In the genomic region with DNA sequence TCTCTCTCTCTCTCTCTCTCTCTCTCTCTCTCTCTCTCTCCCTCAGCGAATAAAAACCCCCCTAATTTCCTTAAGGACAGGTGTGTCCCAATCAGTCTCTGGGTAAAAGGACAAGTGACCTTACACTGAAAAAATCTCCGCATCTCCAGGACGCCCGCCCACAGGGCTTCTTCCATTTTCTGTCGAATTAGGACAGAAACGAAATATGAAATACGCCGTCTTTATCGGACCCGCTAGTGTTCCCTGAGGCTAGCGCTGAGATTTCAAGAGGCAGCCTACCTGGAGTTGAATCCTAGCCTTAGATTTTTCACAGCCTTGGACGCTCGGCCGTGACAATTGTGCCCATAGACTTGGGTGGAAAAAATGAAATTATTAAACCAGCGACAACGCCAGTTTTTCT, we compare ENCODE assay signal across 8 mouse cellular contexts. TPM values are rescaled to one million over a fixed set of nuclear protein-coding genes. Genes with fewer than 3 reads are reported as not detected.
DNase-seq lines count a peak whose midpoint lies in the region; ATAC-seq lines count a peak whose summit lies in the region.

No protein-coding gene starts in this region.

- peaks cover 10% of the 10 kb centered on the region for H3K4me1 ChIP-seq in midbrain, embryonic 13.5 days (replicated peaks)

- H3K27me3 ChIP-seq in midbrain, embryonic 13.5 days: peaks cover 80% of the 10 kb centered on the region

- no peak overlapping the region for H3K27ac ChIP-seq in midbrain, embryonic 13.5 days

- no peaks in the 10 kb centered on the region for H3K9me3 ChIP-seq in midbrain, embryonic 13.5 days

- intact Hi-C loops in heart, postnatal 14 days (cut with DNase I): loop anchor here (5.0 kb wide), 2 partner anchors 129 to 176 kb away; a partner anchor contains a TSS

- ATAC-seq in midbrain, embryonic 13.5 days: no peak

- H3K9ac ChIP-seq in midbrain, embryonic 13.5 days (replicated peaks): no peak overlapping the region

- no peaks in the 10 kb centered on the region for H3K36me3 ChIP-seq in midbrain, embryonic 13.5 days

- H3K4me3 ChIP-seq in midbrain, embryonic 13.5 days (replicated peaks): peak overlapping the region; percentile 58

- peak; percentile 2 for DNase-seq in ovary, postnatal 14 days (ENCODE audit: low spot score)
- DNase-seq in ovary, postnatal 10 days (ENCODE audit: low spot score): no peak
- peak; percentile 30 for DNase-seq in embryo, embryonic 10.5 days (ENCODE audit: low spot score)
- peak; percentile 3 for DNase-seq in heart, postnatal 14 days
- peak; percentile 3 to 10 for DNase-seq in layer of hippocampus, postnatal 25 days (ENCODE audit: extremely low spot score in 1 of 2, low spot score in 1 of 2)
- DNase-seq in thymus, postnatal 36 days: peak; percentile 4 to 6
- no peak for DNase-seq in adrenal gland, postnatal 10 days

- WGBS in midbrain, embryonic 13.5 days: 23% methylated on average over 16 of the region's 16 CpGs

- H3K4me2 ChIP-seq in midbrain, embryonic 13.5 days (replicated peaks): peak overlapping the region; percentile 50

RNA-seq across cellular contexts. Expression of a gene that starts 0.5 kb away (rescaled TPM):
- total RNA-seq in heart, postnatal 14 days (2021): not detected
- total RNA-seq in layer of hippocampus, postnatal 25 days (2021): under 1 TPM; 0.19 to 0.20 TPM
- polyA plus RNA-seq in midbrain, embryonic 13.5 days (2015; fragmentation: Nextera tagmentation; extraction: Ambion mirVana): 0.10 and 0.15 TPM in 2 replicates
- total RNA-seq in adrenal gland, postnatal 10 days (2021): not detected

RNA-seq across cellular contexts. Expression of a gene that starts 0.9 kb away (rescaled TPM):
- total RNA-seq in heart, postnatal 14 days (2021): 100 to 1,000 TPM; 177 to 231 TPM
- total RNA-seq in layer of hippocampus, postnatal 25 days (2021): 10 to 100 TPM; 68.3 to 71.4 TPM
- polyA plus RNA-seq in midbrain, embryonic 13.5 days (2015; fragmentation: Nextera tagmentation; extraction: Ambion mirVana): 128 and 135 TPM in 2 replicates
- total RNA-seq in adrenal gland, postnatal 10 days (2021): 100 to 1,000 TPM; 127 to 128 TPM

Comparison
In these comparisons a context has a peak if more than half of its experiments do, and no peak if none do; other contexts are left out.
1. DNase-seq: peak in ovary, postnatal 14 days (single experiment), embryo, embryonic 10.5 days (single experiment), heart, postnatal 14 days (2 of 2), layer of hippocampus, postnatal 25 days (2 of 2) and thymus, postnatal 36 days (2 of 2); none in ovary, postnatal 10 days (single experiment) and adrenal gland, postnatal 10 days (single experiment).